Mouse (Mus musculus) forebrain, postnatal 0 days (tissue): ENCODE data around the gene Hps3. TPM values are rescaled to one million over a fixed set of nuclear protein-coding genes. Genes with fewer than 3 reads are reported as not detected.

Experiments
- ATAC-seq: fragments of 200-750 bp; cut with Nextera tagmentation; 2 replicates; pipeline ENCODE4 v1.8.0; 2017; ENCODE audit warnings: mild to moderate bottlenecking, moderate library complexity
- DNase-seq: peaks from one replicate; pipeline ENCODE4 v3.0.0-alpha.2; 2015
- H3K27ac ChIP-seq: fragments of 300-500 bp; sonication (generic); 2 replicates; pipeline ENCODE4 v1.5.1; 2014; ENCODE audit warnings: low read depth, mild to moderate bottlenecking, antibody characterized with exemption, low read length, moderate library complexity, mixed read lengths
- H3K27me3 ChIP-seq: fragments of 300-500 bp; sonication (generic); 2 replicates; pipeline ENCODE4 v1.6.1; 2014; ENCODE audit warnings: mild to moderate bottlenecking, low read length, mixed read lengths; ENCODE audit not compliant: insufficient read depth
- H3K36me3 ChIP-seq: fragments of 300-500 bp; sonication (generic); 2 replicates; pipeline ENCODE4 v1.6.1; 2014; ENCODE audit warnings: mild to moderate bottlenecking, moderate library complexity; ENCODE audit not compliant: insufficient read depth
- H3K4me1 ChIP-seq: fragments of 300-500 bp; sonication (generic); 2 replicates; pipeline ENCODE4 v1.6.1; 2014; ENCODE audit warnings: antibody characterized with exemption; ENCODE audit not compliant: insufficient read depth
- H3K4me2 ChIP-seq: fragments of 300-500 bp; sonication (generic); 2 replicates; pipeline ENCODE4 v1.6.1; 2014; ENCODE audit warnings: low read depth, mild to moderate bottlenecking, moderate library complexity
- H3K4me3 ChIP-seq: fragments of 300-500 bp; sonication (generic); 2 replicates; pipeline ENCODE4 v1.5.1; 2014; ENCODE audit warnings: low read depth, low read length, mixed read lengths
- H3K9ac ChIP-seq: fragments of 300-500 bp; sonication (generic); 2 replicates; pipeline ENCODE4 v1.6.1; 2014; ENCODE audit warnings: mild to moderate bottlenecking
- H3K9me3 ChIP-seq: fragments of 300-500 bp; sonication (generic); 2 replicates; pipeline ENCODE4 v1.6.1; 2016; ENCODE audit warnings: low read length
- CTCF ChIP-seq: sonication (generic); IDR thresholded peaks from 2 replicates; pipeline ENCODE4 v1.5.1; 2016; ENCODE audit warnings: antibody characterized with exemption, control low read depth, low read depth
- whole genome bisulfite sequencing: fragments of 180-500 bp; shearing (Covaris S2); extraction: QIAGEN DNeasy Blood & Tissue Kit; methylation state at CpG from one replicate; pipeline ENCODE4 v1.1.7; 2014; 5-methylcytosine and 5-hydroxymethylcytosine counted together
- polyA plus RNA-seq: library from polyadenylated mRNA; unstranded; fragments of >200 nt; fragmentation: Nextera tagmentation; extraction: Ambion mirVana; gene quantifications from 2 replicates; pipeline ENCODE4 v1.2.1, GENCODE M21; 2015
- total RNA-seq: library from RNA; depleted of rRNA; stranded (reverse); fragments of >200 nt; gene quantifications from 2 replicates; pipeline ENCODE4 v1.2.3, GENCODE M21; 2014

The Hps3 gene
- total and polyA plus RNA-seq, 2 experiments from 2014 or later, result 10.6 to 20.7 TPM

DNA sequence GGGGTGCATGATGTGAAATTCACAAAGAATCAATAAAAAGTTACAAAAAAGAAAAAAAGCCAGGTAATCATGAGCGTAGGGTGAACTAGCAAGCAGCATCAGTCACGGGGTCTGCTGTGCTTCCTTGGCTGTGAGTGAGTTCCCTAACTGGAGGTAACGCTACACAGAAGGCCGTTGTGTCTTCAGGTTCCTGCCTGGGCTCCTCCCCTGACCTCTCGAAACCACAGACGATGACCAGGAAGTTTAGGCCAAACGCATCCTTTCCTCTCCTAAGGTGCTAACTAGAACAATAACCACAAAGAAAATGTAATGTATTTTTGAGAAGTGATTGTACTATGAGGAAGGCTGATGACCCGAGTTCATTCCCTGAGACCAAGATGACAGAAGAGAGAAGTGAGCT, 30.7 kb downstream of the Hps3 start:
- 91% methylated on average over 8 of the region's 8 CpGs for WGBS
- no peak for ATAC-seq

DNA sequence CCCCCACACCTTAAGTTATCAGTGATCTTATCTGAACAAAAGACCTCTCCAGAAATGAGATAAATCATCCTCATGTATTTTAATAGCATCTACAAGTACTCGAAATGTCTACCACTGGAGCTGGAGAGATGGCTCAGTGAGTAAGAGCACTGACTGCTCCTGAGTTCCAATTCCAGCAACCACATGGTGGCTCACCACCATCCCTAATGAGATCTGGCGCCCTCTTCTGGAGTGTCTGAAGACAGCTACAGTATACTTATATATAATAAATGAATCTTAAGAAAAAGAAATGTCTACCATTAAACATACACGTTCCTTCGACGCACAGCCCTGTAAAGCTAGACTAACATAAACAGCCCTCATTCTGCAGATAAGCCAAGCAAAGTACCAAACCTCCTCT, 32.3 kb downstream of the Hps3 start:
- no peak for ATAC-seq
- Histone ChIP-seq H3K9ac (no peak overlapping the region), H3K4me3 (no peak overlapping the region), H3K4me1 (no peaks in the 10 kb centered on the region), H3K27ac (no peak overlapping the region), H3K9me3 (no peaks in the 10 kb centered on the region), H3K4me2 (no peak overlapping the region), H3K27me3 (no peaks in the 10 kb centered on the region), H3K36me3 (peaks cover 21% of the 10 kb centered on the region)
- WGBS, result 80% methylated on average over 5 of the region's 5 CpGs
- TF ChIP-seq CTCF, result peak; percentile 34; the same call in 1 of the 2 replicates
- DNase-seq, result no peak

More for the DNA sequence above, 30.7 kb downstream of the Hps3 start:
- H3K9me3 ChIP-seq, result no peaks in the 10 kb centered on the region
- TF ChIP-seq CTCF, result no peak
- no peaks in the 10 kb centered on the region for H3K27me3 ChIP-seq
- peaks cover 21% of the 10 kb centered on the region for H3K36me3 ChIP-seq
- no peak overlapping the region for H3K4me2 ChIP-seq
- H3K4me1 ChIP-seq, result no peaks in the 10 kb centered on the region
- no peak for DNase-seq
- no peak overlapping the region for H3K4me3 ChIP-seq
- no peak overlapping the region for H3K27ac ChIP-seq
- H3K9ac ChIP-seq, result no peak overlapping the region

DNA sequence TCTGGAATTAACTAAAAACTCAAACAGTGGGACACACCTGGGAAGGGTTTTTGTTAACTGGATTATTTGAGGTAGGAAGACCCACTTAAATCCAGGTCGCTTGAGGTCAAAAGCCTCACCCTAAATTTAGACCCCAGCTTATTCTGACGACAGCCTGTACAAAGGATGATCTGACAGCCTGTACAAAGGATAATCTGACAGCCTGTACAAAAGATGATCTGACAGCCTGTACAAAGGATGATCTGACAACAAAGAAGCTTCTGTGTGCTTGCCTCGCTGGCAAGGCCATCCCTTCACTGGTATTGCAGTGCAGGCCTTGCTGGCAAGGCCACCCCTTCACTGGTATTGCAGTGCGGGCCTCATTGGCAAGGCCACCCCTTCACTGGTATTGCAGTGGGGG, 34.3 kb downstream of the Hps3 start:
- H3K4me1 ChIP-seq, result no peaks in the 10 kb centered on the region
- H3K4me3 ChIP-seq, result no peak overlapping the region
- ATAC-seq (no peak; the same call in 1 of the 2 replicates), DNase-seq (no peak)
- H3K27me3 ChIP-seq, result no peaks in the 10 kb centered on the region
- H3K36me3 ChIP-seq, result peaks cover 18% of the 10 kb centered on the region
- no peak overlapping the region for H3K9ac ChIP-seq
- no peak overlapping the region for H3K27ac ChIP-seq
- 50% methylated on average over 4 of the region's 4 CpGs for WGBS
- no peaks in the 10 kb centered on the region for H3K9me3 ChIP-seq
- H3K4me2 ChIP-seq, result no peak overlapping the region
- TF ChIP-seq CTCF, result no peak

DNA sequence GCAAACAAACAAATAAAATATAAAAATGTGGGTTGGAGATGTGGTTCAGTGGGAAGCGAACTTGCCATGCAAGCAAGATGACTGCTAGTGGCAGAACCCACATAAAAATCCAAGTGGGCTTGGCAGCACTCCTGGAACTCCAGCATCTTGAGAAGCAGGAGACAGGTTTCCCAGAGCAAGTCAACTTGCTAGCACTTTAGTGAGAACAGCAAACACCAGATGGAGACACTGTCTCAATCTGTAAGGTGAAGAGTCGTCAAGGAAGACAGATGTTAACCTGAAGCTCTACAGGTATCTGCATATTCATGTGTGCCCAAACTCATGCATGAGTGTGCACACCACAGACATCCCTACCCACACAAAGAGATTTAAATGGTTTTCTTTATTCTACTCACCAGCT, 35.6 kb downstream of the Hps3 start:
- DNase-seq (no peak), ATAC-seq (peak; percentile 27; the same call in 1 of the 2 replicates)
- no peaks in the 10 kb centered on the region for H3K4me1 ChIP-seq
- H3K9me3 ChIP-seq, result no peaks in the 10 kb centered on the region
- no peak overlapping the region for H3K4me3 ChIP-seq
- no peak for TF ChIP-seq CTCF
- WGBS, result 77% methylated on average over 2 of the region's 2 CpGs
- H3K27ac ChIP-seq, result no peak overlapping the region
- H3K27me3 ChIP-seq, result no peaks in the 10 kb centered on the region
- no peak overlapping the region for H3K9ac ChIP-seq
- H3K36me3 ChIP-seq, result peaks cover 22% of the 10 kb centered on the region
- H3K4me2 ChIP-seq, result no peak overlapping the region

DNA sequence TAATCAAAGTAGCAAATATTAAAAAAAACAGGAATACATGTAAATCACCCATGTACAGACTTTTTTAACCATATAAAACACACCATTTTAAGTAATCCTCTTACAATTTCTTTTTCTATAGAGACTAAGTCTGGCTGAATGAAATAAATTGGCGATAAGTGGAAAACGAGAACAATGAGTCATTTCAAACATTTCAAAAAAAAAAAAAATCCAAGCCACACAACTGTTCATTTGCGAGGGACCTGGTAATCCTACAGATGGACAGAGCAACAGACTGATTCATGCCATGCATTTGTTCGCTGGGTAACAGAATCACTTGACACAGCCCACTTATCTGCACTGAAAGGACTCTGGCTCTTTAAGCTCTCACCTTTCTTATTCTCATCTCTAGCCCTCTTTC, 42.7 kb downstream of the Hps3 start:
- H3K9ac ChIP-seq, result no peak overlapping the region
- 43% methylated on average over 4 of the region's 4 CpGs for WGBS
- no peak overlapping the region for H3K27ac ChIP-seq
- ATAC-seq, result no peak
- no peaks in the 10 kb centered on the region for H3K9me3 ChIP-seq
- no peak overlapping the region for H3K4me3 ChIP-seq
- H3K36me3 ChIP-seq, result 0 out of 2 replicates have a peak, but pooled peaks cover 4% of the 10 kb centered on the region
- DNase-seq, result no peak
- no peaks in the 10 kb centered on the region for H3K27me3 ChIP-seq
- no peak for TF ChIP-seq CTCF
- H3K4me2 ChIP-seq, result no peak overlapping the region
- no peaks in the 10 kb centered on the region for H3K4me1 ChIP-seq

DNA sequence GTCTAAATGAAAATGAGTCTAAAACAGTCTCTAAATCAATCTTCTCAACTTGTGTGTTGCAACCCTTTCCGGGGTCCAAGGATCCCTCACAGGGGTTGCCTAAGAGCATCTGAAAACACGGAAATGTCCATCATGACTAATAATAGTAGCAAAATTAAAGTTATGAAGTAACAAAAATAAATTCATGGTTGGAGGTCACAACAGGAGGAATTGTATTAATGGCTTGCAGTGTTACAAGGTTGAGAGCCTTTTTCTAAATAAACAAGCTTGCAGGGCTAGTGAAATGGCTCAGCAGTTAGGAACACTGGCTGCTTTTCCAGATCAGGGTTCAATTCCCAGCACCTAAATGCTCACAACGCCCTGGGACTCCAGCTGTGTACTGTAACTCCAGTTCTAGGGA, 45.1 kb downstream of the Hps3 start:
- Histone ChIP-seq H3K36me3 (0 out of 2 replicates have a peak, but pooled peaks cover 4% of the 10 kb centered on the region), H3K4me2 (no peak overlapping the region), H3K4me1 (no peaks in the 10 kb centered on the region), H3K9me3 (no peaks in the 10 kb centered on the region), H3K27ac (no peak overlapping the region), H3K9ac (no peak overlapping the region), H3K4me3 (no peak overlapping the region), H3K27me3 (no peaks in the 10 kb centered on the region)
- 87% methylated on average over 3 of the region's 3 CpGs for WGBS
- DNase-seq, result no peak
- no peak for ATAC-seq
- no peak for TF ChIP-seq CTCF

DNA sequence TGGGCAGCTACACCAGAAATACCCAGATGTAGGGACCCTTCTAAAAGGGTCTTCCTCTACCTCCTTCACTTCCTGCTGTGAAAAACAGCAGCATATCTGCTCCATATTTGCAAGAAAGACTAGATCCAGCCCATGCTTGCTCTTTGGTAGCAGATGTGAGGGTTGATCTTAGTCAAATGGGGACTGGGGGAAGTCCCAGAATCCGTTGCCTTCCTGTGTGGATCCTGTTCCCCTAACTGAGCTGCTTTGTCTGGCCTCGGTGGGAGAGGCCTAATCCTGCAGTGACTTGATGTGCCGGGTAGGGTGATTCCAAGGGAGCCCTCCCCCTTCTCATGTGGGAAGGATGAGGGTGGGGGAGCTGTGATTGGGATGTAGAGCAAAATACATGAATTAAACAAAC, 49.0 kb downstream of the Hps3 start:
- no peak for DNase-seq
- Histone ChIP-seq H3K4me2 (no peak overlapping the region), H3K36me3 (no peaks in the 10 kb centered on the region), H3K9ac (no peak overlapping the region), H3K4me3 (no peak overlapping the region), H3K27me3 (no peaks in the 10 kb centered on the region), H3K9me3 (no peaks in the 10 kb centered on the region), H3K27ac (no peak overlapping the region), H3K4me1 (no peaks in the 10 kb centered on the region)
- TF ChIP-seq CTCF, result no peak
- ATAC-seq, result no peak
- 14% methylated on average over 3 of the region's 3 CpGs for WGBS

DNA sequence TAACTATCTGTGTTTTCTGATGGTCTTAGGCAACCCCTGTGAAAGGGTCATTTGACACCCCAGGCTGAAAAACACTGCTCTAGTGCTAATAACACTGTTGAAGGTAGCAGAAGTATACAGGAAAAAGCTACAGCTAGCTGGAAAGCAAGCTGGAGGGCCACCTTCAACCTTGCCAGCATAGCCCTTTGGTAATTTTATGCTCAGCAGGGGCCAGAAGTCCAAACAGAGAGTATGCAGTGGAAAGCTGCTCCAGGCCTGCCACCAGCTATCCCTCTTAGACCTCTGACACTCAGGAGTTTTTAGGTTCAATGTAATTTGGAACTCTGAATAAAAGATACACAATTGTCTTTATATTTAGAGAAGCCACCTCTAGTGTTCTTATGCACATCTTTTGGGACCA, 52.3 kb downstream of the Hps3 start:
- no peaks in the 10 kb centered on the region for H3K9me3 ChIP-seq
- no peaks in the 10 kb centered on the region for H3K27me3 ChIP-seq
- no peak for DNase-seq
- TF ChIP-seq CTCF, result no peak
- H3K36me3 ChIP-seq, result no peaks in the 10 kb centered on the region
- no peak overlapping the region for H3K4me3 ChIP-seq
- no peak for ATAC-seq
- no peak overlapping the region for H3K9ac ChIP-seq
- H3K4me1 ChIP-seq, result no peaks in the 10 kb centered on the region
- H3K4me2 ChIP-seq, result no peak overlapping the region
- H3K27ac ChIP-seq, result no peak overlapping the region
